Mouse (Mus musculus) liver, adult 2 months (tissue): ENCODE measurements around the gene Tmem158. TPM values are rescaled to one million over a fixed set of nuclear protein-coding genes. Genes with fewer than 3 reads are reported as not detected.

ENCODE experiments used
- DNase-seq: peaks from one replicate; pipeline ENCODE4 v3.0.0-alpha.2; 2011; ENCODE audit warnings: low read depth, low spot score; ENCODE audit errors: extremely low read depth
- H3K27ac ChIP-seq: fragments of 200-500 bp; replicated peaks from 2 replicates; pipeline ENCODE4 v1.5.1; 2012; ENCODE audit warnings: low read depth, mild to moderate bottlenecking, control low read depth, inconsistent platforms, low read length; ENCODE audit not compliant: insufficient read depth
- H3K27me3 ChIP-seq: fragments of 200-500 bp; 2 replicates; pipeline ENCODE4 v1.6.1; 2012; ENCODE audit warnings: mild to moderate bottlenecking, moderate library complexity, low read length, inconsistent platforms; ENCODE audit not compliant: control insufficient read depth, insufficient read depth
- H3K36me3 ChIP-seq: fragments of 200-500 bp; 2 replicates; pipeline ENCODE4 v1.6.1; 2012; ENCODE audit warnings: low read length, inconsistent platforms; ENCODE audit not compliant: control insufficient read depth, insufficient read depth
- H3K4me1 ChIP-seq: fragments of 200-500 bp; 2 replicates; pipeline ENCODE4 v1.6.1; 2011; ENCODE audit warnings: low read length; ENCODE audit not compliant: control insufficient read depth, insufficient read depth
- H3K4me3 ChIP-seq: fragments of 200-500 bp; 2 replicates; pipeline ENCODE4 v1.5.1; 2011; ENCODE audit warnings: low read depth, mild to moderate bottlenecking, control low read depth, low read length, moderate library complexity; ENCODE audit not compliant: insufficient read depth
- H3K79me2 ChIP-seq: fragments of 200-500 bp; 2 replicates; pipeline ENCODE4 v1.6.1; 2012; ENCODE audit warnings: inconsistent platforms, mild to moderate bottlenecking, low read length, moderate library complexity; ENCODE audit not compliant: control insufficient read depth, insufficient read depth
- H3K9ac ChIP-seq: fragments of 200-500 bp; 2 replicates; pipeline ENCODE4 v1.6.1; 2012; ENCODE audit warnings: low read depth, mild to moderate bottlenecking, control low read depth, inconsistent platforms, low read length
- CTCF ChIP-seq: fragments of 200-500 bp; IDR thresholded peaks from 2 replicates; pipeline ENCODE4 v1.5.1; 2011; ENCODE audit warnings: low read depth, low read length, control low read depth
- POLR2A ChIP-seq: fragments of 200-500 bp; IDR thresholded peaks from 2 replicates; pipeline ENCODE4 v1.6.1; 2011; ENCODE audit warnings: low read length, control low read depth; ENCODE audit not compliant: insufficient read depth; ENCODE audit errors: extremely low read depth
- WGBS: fragments of 180-500 bp; shearing (Covaris S2); methylation state at CpG from one replicate; pipeline ENCODE4 v1.1.7; 2018; 5-methylcytosine and 5-hydroxymethylcytosine counted together
- polyA plus RNA-seq: library from polyadenylated mRNA; depleted of rRNA; stranded (reverse); fragments of >200 nt; gene quantifications from 2 replicates; pipeline ENCODE4 v1.2.3, GENCODE M21; 2012
- total RNA-seq: library from RNA; depleted of rRNA; stranded (reverse); fragments of >200 nt; gene quantifications from 2 replicates; pipeline ENCODE4 v1.2.3, GENCODE M21; 2014

Tmem158 gene
- total and polyA plus RNA-seq, 2 experiments = 0.09 to 0.76 TPM

- Histone ChIP-seq H3K27ac (no peak overlapping the region), H3K4me1 (peaks cover 3% of the 10 kb centered on the region), H3K27me3 (peaks cover 4% of the 10 kb centered on the region; the same call in 1 of the 2 replicates), H3K79me2 (no peaks in the 10 kb centered on the region), H3K9ac (peak overlapping the region; percentile 79), H3K36me3 (no peaks in the 10 kb centered on the region), H3K4me3 (peak overlapping the region; percentile 91)
- WGBS = under 1% methylated on average over 91 of the region's 92 CpGs
- no peak for TF ChIP-seq CTCF
- peak; percentile 38 for DNase-seq
Observed at GRCm38 (mm10) chr9:123259896-123260610, 511 bp downstream of the Tmem158 start.

GRCm38 (mm10) chr9:123259461-123259895, 1.1 kb downstream of the Tmem158 start:
- H3K36me3 ChIP-seq = no peaks in the 10 kb centered on the region
- 2% methylated on average over 45 of the region's 45 CpGs for WGBS
- no peak for DNase-seq

GRCm38 (mm10) chr9:123258796-123259195, 1.8 kb downstream of the Tmem158 start:
- WGBS = 30% methylated on average over 10 of the region's 10 CpGs
- H3K4me1 ChIP-seq = peaks cover 3% of the 10 kb centered on the region
- peaks cover 7% of the 10 kb centered on the region; the same call in 1 of the 2 replicates for H3K27me3 ChIP-seq
- TF ChIP-seq POLR2A (no peak), CTCF (no peak)
- no peaks in the 10 kb centered on the region for H3K79me2 ChIP-seq
- no peak overlapping the region for H3K4me3 ChIP-seq
- no peak overlapping the region for H3K27ac ChIP-seq
- no peak overlapping the region for H3K9ac ChIP-seq
- peak; percentile 66 for DNase-seq
- H3K36me3 ChIP-seq = no peaks in the 10 kb centered on the region

More at GRCm38 (mm10) chr9:123259461-123259895, 1.1 kb downstream of the Tmem158 start:
- H3K9ac ChIP-seq = peak overlapping the region; percentile 47; the same call in 1 of the 2 replicates
- H3K79me2 ChIP-seq = no peaks in the 10 kb centered on the region
- H3K4me3 ChIP-seq = peak overlapping the region; percentile 91
- no peak overlapping the region for H3K27ac ChIP-seq
- peaks cover 3% of the 10 kb centered on the region for H3K4me1 ChIP-seq
- H3K27me3 ChIP-seq = peaks cover 4% of the 10 kb centered on the region; the same call in 1 of the 2 replicates
- TF ChIP-seq CTCF (peak; percentile 92), POLR2A (no peak)

- Histone ChIP-seq H3K4me1 (peaks cover 3% of the 10 kb centered on the region), H3K79me2 (no peaks in the 10 kb centered on the region), H3K4me3 (no peak overlapping the region), H3K36me3 (no peaks in the 10 kb centered on the region), H3K27me3 (peaks cover 7% of the 10 kb centered on the region; the same call in 1 of the 2 replicates), H3K9ac (no peak overlapping the region), H3K27ac (no peak overlapping the region)
- WGBS = 93% methylated on average over 3 of the region's 3 CpGs
- no peak for DNase-seq
- no peak for TF ChIP-seq POLR2A
- no peak for TF ChIP-seq CTCF
Observed at GRCm38 (mm10) chr9:123255736-123256135, 4.8 kb downstream of the Tmem158 start.

GRCm38 (mm10) chr9:123247992-123248391, 12.6 kb downstream of the Tmem158 start:
- Histone ChIP-seq H3K4me3 (no peak overlapping the region), H3K79me2 (no peaks in the 10 kb centered on the region), H3K4me1 (no peaks in the 10 kb centered on the region; the same call in 1 of the 2 replicates), H3K27me3 (no peaks in the 10 kb centered on the region), H3K9ac (no peak overlapping the region), H3K36me3 (no peaks in the 10 kb centered on the region), H3K27ac (no peak overlapping the region)
- TF ChIP-seq POLR2A (no peak), CTCF (no peak)
- DNase-seq = no peak
- WGBS = 76% methylated on average over 1 of the region's 1 CpGs

GRCm38 (mm10) chr9:123245146-123245545, 15.4 kb downstream of the Tmem158 start:
- 90% methylated on average over 4 of the region's 4 CpGs for WGBS
- H3K4me3 ChIP-seq = no peak overlapping the region
- H3K27me3 ChIP-seq = no peaks in the 10 kb centered on the region
- TF ChIP-seq CTCF (no peak), POLR2A (no peak)
- H3K36me3 ChIP-seq = no peaks in the 10 kb centered on the region
- no peak overlapping the region for H3K9ac ChIP-seq
- H3K79me2 ChIP-seq = no peaks in the 10 kb centered on the region
- no peak overlapping the region for H3K27ac ChIP-seq
- H3K4me1 ChIP-seq = no peaks in the 10 kb centered on the region
- no peak for DNase-seq
